Mouse (Mus musculus): ENCODE results near the gene Olfr286.

The Olfr286 gene

GRCm38 (mm10) chr15:98177320-98177719 lies 56.9 kb downstream of the Olfr286 start:
- ChIA-PET CTCF (interaction anchor here in 1 of 4 experiments (0.6 kb wide), 1 partner anchor 81 kb away, joined by 3 read pairs; no protein-coding TSS in a partner anchor), POLR2A (interaction anchor here in 2 of 4 experiments (0.5 to 1.0 kb wide), 2 partner anchors 22 to 539 kb away, joined by 3 read pairs; no protein-coding TSS in a partner anchor)
